Mouse (Mus musculus): ENCODE measurements around the gene Tspan5.

Gene Tspan5

DNA sequence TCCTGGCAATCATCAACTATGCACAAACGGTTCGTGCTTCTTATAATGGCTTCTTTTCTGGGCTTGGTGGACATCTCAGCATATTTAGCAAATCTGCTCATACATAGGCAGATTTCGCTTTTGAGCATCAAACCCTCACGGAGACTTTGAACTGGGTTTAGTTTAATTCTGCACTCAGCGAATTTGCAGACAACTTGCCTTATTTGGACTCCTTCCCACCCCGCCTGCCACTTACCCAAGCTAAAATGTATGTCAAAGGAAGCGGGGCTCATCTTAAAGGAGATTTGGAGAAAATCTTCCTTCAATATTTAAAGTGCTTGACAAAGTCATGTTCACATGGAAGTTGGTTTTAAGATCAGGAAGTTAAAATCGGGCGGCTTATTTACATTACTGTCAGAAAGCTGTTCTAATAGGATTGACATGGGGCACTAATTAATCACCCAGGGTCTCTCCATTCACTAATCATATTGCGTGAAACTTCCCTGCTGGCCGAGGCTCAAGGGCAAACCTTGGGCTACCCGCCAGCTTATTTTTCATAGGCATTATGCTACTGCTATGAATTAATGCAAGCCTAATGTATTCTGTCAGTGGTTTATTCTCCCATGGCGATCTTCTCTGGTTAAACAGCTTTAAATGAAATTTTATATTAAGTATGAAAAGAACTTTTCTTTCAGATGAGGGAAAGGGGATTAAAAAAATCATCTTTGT, 111.1 kb downstream of the Tspan5 start:
- DNase-seq = no peak

DNA sequence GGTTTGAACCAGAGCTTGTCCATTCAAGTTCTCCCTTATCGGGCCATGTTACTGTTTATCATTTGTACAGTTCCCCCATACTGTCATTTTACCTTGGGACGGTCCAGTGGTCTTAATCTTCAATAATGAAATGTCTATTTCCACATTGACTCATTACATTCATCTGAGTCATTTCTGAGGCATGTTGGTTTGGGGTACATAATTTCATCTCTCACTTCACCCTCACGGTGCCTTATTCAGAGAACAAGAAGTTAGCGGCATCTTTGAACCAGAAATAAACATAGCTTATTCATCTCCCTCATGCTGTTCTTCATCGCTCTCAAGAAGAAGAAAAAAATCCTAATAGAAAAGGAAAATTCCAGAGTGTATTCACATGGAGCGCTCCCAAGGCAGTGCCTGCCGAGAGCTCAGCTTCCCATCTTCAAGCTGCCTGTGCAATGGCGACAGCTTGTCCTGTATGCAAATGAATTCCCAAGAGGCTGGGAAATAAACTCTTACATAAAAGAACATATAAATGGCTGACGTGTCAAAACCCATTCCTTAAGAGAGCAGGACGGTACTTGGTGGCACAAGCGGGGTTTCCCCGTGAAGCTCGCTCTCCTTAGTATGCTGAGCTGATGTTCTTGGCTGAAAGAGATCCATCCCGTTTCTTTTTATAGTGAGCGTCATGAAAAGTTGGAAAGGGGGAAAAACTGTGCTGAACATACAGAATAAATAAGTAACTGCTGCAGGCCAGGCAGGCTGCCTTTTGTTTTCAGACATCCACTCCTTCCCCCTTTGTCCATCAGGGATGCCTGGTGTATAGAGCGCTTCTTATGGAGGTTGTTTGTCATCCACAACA, 112.2 kb downstream of the Tspan5 start:
- no peak for DNase-seq

DNA sequence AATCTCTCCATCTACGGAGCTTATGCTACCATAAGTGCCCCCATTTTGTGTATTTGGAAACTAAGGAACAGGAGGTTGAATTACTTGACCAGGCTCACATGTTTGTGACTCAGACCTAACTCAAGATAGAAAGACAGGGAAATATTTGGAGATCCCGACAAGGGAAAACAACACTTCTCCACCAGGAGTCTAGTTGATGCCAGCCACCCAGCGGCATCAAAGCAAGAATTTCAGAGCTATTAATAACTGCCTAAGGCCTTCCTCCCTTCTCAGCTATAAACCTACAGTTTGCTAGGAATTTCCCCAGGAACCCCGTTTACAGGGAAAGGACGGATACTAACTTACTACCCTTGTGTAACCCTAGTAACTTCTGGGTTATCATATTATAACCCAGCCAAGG, 113.4 kb downstream of the Tspan5 start:
- no peak for DNase-seq

DNA sequence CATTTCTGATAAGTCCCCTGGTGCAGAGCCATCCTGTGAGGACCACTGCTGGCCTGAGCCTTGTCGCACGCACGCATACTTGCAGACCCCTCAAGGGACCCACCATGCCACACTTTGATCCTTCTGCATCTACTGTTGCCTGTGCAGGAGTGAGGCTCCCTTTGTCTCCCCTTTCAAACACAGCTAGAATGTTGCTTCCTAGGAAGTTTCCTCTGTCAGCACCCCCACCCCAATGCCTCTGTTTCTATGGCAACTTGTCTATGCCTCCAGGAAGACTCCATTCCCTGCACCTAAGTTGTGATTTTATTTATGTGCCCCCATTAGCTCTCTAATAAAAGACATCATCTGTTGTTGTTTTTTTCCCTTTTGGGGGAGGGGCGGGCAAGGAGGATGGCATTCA, 115.0 kb downstream of the Tspan5 start:
- DNase-seq = no peak

DNA sequence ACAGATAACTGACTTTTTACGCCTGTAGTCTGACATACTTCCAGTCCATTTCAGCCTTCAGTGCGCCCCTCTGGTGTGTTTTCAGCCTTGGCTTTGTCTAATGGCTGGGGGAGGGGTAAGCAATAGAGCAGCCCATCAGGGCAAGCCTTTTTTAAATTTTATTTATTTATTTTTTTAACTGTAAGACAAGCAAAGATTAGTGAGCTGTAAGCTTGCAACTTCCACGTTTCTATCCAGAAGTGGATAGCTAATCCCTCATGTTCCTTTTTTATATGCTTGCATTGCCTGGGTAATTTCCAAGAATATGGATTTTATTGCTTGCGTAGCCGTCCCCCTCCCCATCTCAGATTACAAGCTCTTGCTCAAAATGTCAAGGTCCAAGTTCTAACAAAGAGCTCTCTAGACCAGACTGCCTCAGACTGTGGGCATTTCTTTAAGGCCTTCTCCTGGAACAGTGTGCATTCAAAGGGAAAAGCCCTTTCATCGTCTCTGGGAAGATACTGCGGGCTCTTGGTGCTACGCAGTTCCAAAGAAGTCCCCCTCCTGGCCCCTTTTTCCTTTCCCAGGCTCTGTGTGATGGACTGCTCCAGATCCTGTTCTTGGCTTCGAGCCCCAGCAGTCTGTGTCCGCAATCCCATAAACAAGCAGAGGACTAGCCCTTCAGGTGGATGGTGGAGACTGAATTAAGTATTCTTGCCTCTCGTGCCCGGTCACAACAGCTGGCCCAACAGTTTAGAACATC, 116.0 kb downstream of the Tspan5 start:
- no peak for DNase-seq

DNA sequence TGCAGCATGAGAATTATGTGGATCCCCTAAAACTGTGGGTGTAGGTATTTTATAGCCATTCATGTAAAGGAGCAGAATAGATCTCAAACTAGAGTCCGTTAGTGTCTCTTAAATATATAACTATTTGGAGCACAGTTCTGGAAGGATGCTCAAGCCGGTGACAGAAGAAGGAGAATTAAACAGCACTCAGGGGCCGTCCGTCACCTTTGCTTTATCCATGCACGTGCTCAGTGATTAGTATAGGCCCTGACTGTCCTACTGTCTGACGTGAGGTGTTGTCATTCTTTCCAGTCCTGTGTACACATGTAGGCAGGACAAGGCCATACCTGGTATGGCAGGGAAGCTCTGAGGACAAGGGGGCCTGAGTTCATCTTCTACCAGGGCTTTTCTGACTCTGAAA, 116.7 kb downstream of the Tspan5 start:
- DNase-seq = no peak

DNA sequence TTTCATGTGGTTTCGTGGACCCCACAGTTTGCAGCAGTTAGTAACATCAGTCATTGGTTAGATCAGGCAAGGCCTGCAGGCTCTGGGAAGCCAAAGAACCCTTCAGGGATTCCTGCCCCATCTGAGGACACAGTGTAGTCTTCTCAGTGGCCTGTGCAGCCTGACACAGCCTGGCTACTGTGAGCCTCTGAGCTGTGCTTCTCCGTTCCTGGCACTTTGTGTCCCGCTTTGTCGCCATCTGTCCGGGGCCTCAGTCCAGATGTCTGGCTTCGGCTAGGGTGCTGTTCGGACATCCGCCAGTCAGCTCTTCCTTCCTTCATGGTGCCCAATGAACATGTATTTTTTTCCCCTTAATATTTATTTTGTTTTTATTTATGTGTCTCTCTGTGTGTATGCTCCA, 117.2 kb downstream of the Tspan5 start:
- DNase-seq = peak; percentile 72

DNA sequence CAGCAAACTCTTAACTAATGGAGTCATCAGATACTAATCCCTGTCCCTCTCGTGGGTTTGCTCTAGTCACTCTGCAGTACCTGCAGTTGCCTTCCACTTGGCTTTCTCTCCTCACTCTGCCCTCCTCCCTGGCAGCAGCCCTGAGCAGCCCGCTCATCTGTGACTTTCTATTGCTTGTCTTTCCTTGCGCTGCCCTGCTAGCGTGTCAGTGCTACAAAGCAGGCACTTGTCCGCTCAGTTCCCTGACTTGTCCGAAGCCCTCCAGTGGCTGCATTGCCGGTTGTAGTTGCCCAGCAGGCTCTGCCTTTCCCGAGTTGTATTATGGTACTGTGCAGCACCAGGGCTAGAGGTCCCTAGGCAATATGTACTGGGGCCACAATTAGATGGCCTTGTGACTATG, 117.7 kb downstream of the Tspan5 start:
- DNase-seq = no peak

DNA sequence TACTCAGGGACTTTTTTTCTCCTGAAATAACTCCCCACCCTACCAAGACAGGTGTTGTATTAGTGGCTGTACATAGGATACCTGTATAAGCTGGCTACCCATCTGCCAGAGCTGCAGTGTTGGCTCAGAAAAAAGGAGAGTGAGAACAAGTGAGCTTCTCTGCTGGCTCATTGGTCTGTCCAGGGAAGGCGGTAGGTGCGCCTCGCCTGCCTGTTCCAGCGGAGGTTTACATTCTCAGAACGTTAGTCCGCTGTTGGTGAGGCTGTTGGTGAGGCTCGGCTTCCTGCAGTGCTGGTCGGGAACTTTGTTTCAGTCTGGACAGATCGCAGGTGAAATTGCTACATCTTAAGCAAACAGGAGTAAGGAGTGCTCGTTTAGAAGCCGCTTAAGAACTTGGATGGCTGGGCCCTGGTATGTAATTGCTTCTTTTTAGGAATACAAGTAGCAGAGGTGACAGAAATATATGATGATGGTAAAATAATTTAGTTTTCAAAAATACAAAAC, 118.3 kb downstream of the Tspan5 start:
- no peak for DNase-seq

DNA sequence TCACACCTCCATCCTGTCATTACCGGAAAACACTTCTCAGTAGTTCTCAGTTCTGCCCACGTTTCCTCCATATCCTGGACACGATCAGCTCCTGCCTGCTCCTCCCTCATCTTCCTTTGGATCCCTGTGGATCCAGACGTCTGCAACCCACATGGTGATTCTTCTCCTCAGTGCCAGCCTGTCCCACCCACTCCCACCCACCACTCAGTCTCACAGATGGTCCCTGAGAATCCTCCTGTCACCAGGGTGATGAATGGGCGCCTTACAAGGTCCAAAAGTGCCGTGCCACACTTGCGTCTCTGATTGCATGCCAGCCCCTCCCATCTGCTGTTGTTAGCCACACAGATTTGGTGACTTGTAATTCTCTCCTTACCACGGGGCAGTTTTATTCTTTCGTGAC, 119.0 kb downstream of the Tspan5 start:
- DNase-seq = no peak

DNA sequence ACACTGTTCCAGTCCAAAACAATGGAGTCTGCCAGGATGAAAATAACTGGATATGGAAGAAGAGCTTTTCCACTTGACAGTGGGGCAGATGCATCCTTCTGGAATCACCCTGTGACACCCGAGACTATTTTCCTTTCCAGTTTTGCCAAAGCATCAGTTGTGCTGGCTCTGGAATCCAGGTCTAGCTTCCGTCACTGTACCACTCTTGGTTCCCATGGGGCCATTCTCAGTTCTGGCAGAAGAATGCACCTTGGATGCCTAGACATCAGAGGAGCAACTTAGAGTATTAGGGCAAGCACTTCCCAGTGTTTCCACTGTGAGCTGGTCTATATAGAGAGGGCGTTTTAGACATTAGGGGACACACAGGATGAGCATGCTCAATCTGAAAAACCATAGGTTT, 119.6 kb downstream of the Tspan5 start:
- no peak for DNase-seq

DNA sequence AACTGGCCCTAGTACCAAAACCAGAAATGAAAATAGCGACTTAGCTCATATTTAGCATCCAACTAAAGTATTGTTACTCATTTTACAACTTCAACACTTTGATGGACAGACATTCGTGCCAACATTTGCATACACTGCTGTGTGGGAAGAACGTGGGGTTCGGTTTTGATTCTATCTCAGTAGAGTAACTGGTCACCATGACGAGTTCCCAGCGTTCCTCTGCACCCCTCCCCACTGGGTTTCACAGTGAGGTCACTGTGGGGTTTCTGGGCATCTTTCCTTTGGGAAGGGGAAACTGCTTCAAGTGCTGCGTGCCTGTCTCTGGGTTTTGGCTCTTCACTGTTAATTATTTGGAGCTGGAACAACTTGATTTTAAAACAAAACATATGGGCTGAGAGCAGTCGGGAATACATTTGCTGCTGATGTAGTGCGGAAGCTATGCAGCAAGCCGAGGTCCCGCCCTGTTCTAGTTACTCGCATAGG, 122.2 kb downstream of the Tspan5 start:
- no peak for DNase-seq

DNA sequence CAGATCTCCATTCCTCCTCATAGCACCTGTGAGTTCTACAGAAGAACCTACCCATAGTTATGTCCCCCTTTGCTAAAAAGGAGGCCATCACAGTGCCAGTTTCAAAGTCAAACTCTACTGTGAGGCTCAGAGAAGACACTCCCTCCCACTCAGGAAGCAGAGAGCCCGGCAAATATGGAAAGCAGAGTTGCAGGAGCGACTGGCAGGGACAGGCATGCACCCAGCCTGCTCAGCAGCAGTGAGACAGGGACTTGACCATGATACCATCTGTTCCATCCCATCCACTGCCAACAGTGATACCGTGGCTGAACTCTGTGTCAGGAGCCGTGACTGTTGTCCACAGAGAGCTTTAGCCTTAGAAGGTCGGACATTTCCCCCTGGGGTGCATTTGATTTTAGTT, 123.3 kb downstream of the Tspan5 start:
- peak; percentile 84 for DNase-seq

DNA sequence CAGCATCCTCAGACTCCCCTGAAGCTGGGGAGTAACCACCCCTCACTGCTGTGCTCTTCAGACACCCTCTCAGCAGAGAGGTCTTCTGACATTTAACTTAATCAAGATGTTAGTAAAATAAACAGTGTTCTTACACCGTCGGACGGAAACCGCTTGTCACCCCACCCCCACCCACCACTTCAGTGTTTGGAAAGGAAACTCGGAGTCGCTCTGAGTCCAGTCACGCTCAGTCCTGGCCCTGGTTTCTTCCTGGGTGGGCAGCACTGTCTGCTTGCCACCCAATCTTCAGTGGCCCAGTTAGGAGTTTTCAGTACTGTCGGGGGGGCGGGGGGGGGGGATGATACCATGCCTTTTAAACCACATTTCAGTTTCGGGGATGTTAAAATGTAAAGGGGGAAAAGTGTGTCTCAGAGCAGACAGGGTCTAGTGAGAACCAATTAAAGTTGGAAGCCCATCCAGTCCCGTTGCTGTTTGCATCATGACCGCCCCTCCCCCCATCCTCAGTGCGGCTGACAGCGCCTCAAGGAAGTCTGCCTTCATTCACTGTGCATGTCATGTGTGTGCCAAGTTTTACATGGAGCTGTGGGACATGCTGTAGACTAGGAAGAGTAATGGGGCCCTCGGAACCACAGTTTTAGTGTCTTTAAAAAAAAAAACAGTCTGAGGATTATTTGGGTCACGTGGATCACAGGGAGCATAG, 125.3 kb downstream of the Tspan5 start:
- no peak for DNase-seq

DNA sequence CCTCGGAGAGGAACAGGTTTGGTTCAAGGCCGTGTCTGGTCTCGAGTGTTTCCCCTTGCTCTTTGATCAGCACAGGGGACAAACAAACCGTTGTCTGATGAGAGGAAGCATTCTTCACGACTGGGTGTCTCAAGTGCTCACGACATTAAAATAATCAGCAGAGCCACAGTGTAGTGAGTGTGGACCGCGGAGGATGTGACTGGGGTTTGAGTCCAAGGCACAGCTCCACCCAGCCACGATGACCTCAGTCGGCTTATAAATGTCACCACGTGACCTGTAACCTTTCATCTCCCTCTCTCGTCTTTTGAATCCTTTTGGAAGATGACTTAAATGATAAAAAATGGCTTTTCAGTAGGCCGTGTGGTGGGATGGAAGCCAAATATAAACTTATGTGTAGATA, 126.4 kb downstream of the Tspan5 start:
- DNase-seq = no peak

DNA sequence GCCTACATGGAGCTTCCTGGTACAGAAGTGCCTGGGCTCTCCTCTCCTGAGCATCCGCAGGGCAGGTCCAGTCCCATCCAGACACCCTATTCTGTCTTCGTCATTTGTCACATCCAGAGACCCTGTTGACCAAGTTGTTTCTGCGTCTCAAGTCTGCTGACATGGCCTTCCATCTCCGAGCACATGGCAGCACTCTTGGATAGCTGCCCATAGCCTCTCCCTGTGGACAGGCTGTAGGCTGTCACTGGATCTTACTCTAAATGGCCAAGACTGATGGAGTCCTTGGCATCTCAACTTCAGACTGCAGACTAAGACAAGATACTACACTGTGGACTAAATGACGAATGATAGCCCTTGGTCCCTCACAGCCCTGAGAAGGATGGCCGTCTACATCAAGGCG, 133.3 kb downstream of the Tspan5 start:
- no peak for DNase-seq

DNA sequence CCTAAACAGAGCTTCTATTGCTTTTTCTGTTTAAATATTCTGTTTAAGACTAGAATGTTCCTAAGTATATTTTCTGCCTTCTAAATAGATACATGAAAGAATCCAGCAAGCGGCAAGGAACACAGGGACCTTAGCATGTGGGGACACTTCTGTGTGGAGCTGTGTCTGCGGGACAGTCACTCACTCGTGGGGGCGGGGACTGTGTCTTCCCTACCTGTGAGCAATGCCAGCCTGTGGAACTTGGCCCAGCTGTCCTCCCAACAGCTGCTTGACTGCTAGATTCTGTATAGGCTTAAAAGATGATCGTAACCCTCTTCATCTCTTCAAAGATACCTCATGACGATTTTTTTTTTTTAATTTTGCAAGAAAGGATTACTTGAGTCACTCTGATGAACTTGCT, 133.9 kb downstream of the Tspan5 start:
- DNase-seq = no peak

DNA sequence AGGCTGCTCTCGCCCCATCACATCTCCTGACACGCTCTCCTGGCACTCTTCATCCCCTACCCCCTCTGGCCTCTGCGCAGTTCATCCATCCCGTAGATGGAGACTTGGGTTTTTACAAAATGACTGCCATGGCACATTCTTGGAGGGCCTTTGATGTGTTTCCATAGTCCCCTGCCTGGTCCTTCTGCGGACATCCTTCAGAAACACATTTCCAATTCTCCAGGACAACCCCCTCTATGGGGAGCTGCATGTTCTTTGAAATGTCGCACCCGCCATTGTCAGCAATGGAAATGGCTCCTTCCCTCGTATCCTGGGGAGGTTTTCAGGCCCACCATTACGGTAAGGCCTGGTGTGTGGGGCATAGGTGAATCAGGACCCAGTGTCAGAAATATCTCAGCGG, 134.4 kb downstream of the Tspan5 start:
- no peak for DNase-seq

DNA sequence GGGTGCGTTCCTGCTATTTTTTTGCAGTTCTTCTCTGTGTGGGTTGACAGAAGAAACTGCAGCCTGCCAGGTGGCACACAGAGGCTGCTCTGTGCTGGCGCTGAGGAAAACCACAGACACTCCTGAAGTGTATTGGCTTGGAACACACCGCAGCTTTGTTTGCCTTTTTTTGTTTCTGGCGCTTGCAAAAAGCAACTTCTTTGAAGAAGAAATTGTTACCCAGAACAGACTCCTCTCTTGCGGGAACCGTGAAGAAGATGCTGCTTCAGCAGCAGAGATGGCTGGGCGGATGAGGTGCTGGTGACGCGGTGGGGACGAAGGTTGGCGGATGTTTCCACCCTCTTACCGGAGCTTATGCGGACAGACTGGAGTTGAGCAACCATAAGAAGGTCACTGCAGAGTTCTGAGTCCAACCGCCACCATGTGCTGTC, 135.0 kb downstream of the Tspan5 start:
- no peak for DNase-seq

DNA sequence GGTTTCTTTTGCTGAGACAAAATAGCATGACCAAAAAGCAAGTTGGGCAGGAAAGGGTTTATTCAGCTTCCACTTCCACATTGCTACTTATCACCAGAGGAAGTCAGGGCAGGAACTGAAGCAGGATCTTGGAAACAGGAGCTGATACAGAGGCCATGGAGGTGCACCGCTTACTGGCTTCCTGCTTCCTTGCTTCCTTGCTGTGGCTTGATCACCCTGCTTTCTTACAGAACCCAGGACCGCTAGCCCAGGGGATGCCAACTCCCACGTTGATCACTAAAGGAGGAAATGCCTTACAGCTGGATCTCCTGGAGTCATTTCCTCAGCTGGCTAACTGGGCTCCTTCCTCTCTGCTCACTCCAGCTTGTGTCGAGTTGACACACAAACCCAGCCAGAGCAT, 135.7 kb downstream of the Tspan5 start:
- no peak for DNase-seq

DNA sequence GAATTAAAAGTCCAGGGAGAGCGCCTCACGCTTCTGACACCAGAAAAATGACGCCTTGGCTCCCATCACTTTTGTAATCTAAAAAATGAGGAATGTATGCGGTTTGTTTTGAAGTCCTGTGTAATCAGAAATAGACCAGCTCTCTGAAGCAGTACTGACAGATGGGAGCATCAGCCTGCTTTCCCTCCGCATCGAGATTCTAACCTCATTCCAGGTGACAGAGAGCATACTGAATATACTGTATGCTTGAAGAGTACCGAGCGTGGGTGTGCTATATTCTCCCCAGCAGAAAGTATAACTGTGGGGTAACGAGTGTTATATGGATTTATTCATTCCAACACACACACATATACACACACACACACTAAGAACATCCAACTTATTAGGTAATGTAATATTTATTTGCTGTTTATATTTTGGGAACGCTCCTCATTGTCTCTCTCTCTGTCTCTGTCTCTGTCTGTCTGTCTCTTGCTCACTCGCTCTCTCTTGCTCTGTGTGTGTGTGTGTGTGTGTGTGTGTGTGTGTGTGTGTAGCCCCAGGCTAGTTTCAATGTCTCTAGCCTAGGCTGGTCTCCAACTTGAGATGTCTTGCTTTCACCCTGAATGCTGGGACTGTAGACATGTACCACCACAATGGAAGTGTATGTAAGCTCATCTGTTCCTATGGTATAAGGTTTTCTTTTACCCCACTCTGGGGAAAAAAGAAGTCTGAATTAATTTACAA, 139.2 kb downstream of the Tspan5 start:
- no peak for DNase-seq

DNA sequence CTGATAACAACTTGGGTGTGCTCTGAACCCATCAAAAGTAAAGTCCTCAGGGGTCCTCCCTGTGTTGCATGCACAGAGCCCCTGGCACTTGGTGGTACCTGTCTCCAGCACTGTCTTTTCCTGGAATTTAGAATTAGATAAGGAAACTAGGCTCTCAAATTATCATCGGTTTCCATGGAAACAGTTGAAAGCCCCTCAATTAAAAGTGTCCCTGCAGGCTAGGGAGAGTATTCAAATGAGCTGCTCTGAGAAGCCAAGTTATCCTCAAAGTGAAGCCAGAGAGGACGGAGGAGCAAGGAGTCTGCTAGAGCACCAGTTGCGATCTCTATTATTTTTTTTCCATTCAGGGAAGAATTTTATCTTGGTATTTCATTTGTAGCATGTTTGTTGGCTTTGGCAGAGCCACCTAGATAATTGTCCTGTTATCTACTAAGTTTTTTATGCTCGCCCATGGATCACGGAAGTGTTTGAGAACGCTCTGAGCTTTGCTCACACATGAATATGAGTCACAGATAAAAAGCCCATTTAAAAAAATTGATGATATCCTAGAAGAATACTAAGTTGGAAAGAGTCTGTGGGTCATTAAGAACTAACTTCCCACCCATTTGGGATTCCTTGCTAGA, 139.8 kb downstream of the Tspan5 start:
- no peak for DNase-seq

Measured in cerebellum, adult 11 months (tissue).